Mouse (Mus musculus) stomach, postnatal 0 days (tissue): ENCODE measurements around the gene Tbcel.

Source experiments
- CTCF ChIP-seq: IDR thresholded peaks from 2 replicates; pipeline ENCODE4 v1.5.1; 2016; ENCODE audit warnings: antibody characterized with exemption, low read depth, mild to moderate bottlenecking, moderate library complexity
- EP300 ChIP-seq: optimal IDR thresholded peaks from 2 replicates; pipeline ENCODE3; 2016; ENCODE audit warnings: antibody characterized with exemption

- TF ChIP-seq CTCF (no peak), EP300 (no peak)
Observed at GRCm38 (mm10) chr9:42508235-42508634, 626 bp upstream of the Tbcel start.
